Mouse (Mus musculus) ES-E14 (cell line): ENCODE measurements around the gene Vps41. TPM values are rescaled to one million over a fixed set of nuclear protein-coding genes. Genes with fewer than 3 reads are reported as not detected.

Experiments used
- DNase-seq: peaks from one replicate; pipeline ENCODE4 v3.0.0-alpha.2; 2013; ENCODE audit warnings: low read depth, low spot score
- H3K27ac ChIP-seq: 2 replicates; pipeline ENCODE4 v1.5.1; 2012; ENCODE audit warnings: low read depth, mild to moderate bottlenecking, low read length, moderate library complexity, mixed read lengths; ENCODE audit not compliant: poor library complexity, insufficient read depth, severe bottlenecking
- H3K36me3 ChIP-seq: 2 replicates; pipeline ENCODE4 v1.6.1; 2012; ENCODE audit warnings: mild to moderate bottlenecking, low read length, moderate library complexity, mixed read lengths; ENCODE audit not compliant: control insufficient read depth, poor library complexity, insufficient read depth, severe bottlenecking
- H3K4me1 ChIP-seq, 2 experiments: fragments of 150-350 bp in 1 of 2; sonication (generic) in 1 of 2; 2 replicates each; pipeline ENCODE4 v1.6.1; 2012; ENCODE audit warnings: low read length in 2 of 2, mild to moderate bottlenecking in 1 of 2, mixed read lengths in 1 of 2; ENCODE audit not compliant: control insufficient read depth in 2 of 2, insufficient read depth in 2 of 2, poor library complexity in 1 of 2
- H3K4me3 ChIP-seq, 2 experiments: fragments of 150-350 bp in 1 of 2; sonication (generic) in 1 of 2; 2 replicates each; pipeline ENCODE4 v1.5.1; 2012; ENCODE audit warnings: low read length in 2 of 2, low read depth in 1 of 2, mild to moderate bottlenecking in 1 of 2, mixed read lengths in 1 of 2; ENCODE audit not compliant: insufficient read depth in 1 of 2, poor library complexity in 1 of 2, severe bottlenecking in 1 of 2
- H3K9ac ChIP-seq: 2 replicates; pipeline ENCODE4 v1.6.1; 2012; ENCODE audit warnings: low read depth, mild to moderate bottlenecking, low read length, mixed read lengths; ENCODE audit not compliant: poor library complexity, insufficient read depth, severe bottlenecking
- H3K9me3 ChIP-seq: fragments of 150-350 bp; sonication (generic); 2 replicates; pipeline ENCODE4 v1.6.1; 2012; ENCODE audit warnings: low read depth, mild to moderate bottlenecking, low read length; ENCODE audit not compliant: control insufficient read depth, insufficient read depth
- CHD2 ChIP-seq: IDR thresholded peaks from 2 replicates; pipeline ENCODE4 v1.6.1; 2014; ENCODE audit warnings: mild to moderate bottlenecking, low read depth, low read length, inconsistent platforms
- HCFC1 ChIP-seq: IDR thresholded peaks from 2 replicates; pipeline ENCODE4 v1.6.1; 2012; ENCODE audit warnings: low read length, inconsistent platforms, borderline replicate concordance; ENCODE audit not compliant: insufficient read depth
- MAFK ChIP-seq: IDR thresholded peaks from 2 replicates; pipeline ENCODE4 v1.6.1; 2014; ENCODE audit warnings: mild to moderate bottlenecking, low read depth, low read length, inconsistent platforms; ENCODE audit not compliant: insufficient read depth
- ZC3H11A ChIP-seq: IDR thresholded peaks from 2 replicates; pipeline ENCODE4 v1.6.1; 2012; ENCODE audit warnings: low read depth, mild to moderate bottlenecking, inconsistent platforms, low read length, borderline replicate concordance
- ZNF384 ChIP-seq: IDR thresholded peaks from 2 replicates; pipeline ENCODE4 v1.6.1; 2012; ENCODE audit warnings: low read depth, low read length, inconsistent platforms
- in situ Hi-C, 2 experiments: fragments of 600-800 bp; cut with MboI; formaldehyde crosslinking; loops; one replicate each; pipeline ENCODE4 v1.15.1; 2025; ENCODE audit warnings: low sequenced_read_pairs in 2 of 2, inconsistent platforms in 1 of 2; ENCODE audit not compliant: unreplicated experiment in 2 of 2
- total RNA-seq: library from RNA; depleted of rRNA; stranded (reverse); fragments of 300-350 nt; gene quantifications from 2 replicates; pipeline ENCODE4 v1.2.3, GENCODE M21; 2012

Gene Vps41
- total RNA-seq, 1 experiment: 52.4 TPM

DNA sequence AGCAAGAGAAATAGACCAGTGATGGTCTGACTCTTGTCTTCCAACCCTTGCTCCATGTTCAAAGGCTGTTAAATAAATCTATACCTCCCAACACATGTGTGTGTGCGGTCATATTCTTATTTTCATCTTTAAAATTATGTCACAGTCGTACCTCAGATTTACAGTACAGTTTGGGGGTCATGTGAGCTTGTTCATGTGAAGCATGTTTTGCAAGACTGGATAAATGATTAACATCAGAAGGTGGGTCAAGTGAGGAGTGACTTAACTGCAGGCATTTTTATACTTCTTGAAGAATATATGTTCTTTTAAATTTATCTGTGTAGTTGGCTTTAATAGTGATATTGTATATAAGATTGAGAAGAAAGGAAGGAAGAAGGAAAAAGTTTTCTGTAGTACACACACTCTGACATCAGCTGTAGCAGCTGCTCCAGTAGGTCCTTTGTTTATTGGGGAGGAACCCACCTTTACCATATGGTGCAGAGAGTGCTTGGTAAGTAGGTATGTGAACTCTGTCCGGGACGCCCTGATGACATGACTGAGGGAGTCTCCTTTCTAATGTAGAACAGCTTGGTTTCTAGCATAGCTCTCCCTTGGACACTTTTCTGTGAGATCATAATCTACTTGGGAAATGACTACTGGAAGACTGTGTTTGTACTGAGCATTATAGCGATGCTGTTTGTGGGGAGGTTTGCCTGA is 42.4 kb downstream of the Vps41 start:
- H3K27ac ChIP-seq: no peak overlapping the region
- no peaks in the 10 kb centered on the region for H3K36me3 ChIP-seq
- H3K4me1 ChIP-seq: no peaks in the 10 kb centered on the region
- H3K9ac ChIP-seq: no peak overlapping the region
- DNase-seq: no peak
- in situ Hi-C loops: no loop called here
- TF ChIP-seq ZNF384 (no peak), ZC3H11A (no peak), HCFC1 (no peak), CHD2 (no peak), MAFK (no peak)
- no peak overlapping the region for H3K4me3 ChIP-seq
- H3K9me3 ChIP-seq: no peaks in the 10 kb centered on the region

DNA sequence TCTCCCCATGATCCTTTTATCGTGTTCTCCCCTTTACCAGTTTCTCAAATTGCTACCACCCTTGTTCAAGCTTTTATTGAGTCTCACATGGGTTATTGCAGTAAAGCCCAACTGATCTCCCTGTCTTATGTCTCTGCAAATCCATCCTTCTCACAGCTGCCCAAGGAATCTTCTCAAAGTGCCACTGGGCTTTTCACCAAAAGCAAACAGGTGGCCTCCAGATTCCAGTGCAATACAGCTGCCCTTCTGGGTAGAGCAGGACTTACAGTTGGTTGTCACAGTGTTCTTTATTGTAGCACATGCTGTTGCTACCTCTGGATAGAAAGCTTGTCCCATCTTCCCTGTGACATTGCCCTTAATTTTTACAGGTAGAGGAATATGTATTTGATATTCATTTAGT is 44.4 kb downstream of the Vps41 start:
- Histone ChIP-seq H3K9ac (no peak overlapping the region), H3K9me3 (no peaks in the 10 kb centered on the region), H3K4me3 (no peak overlapping the region), H3K27ac (no peak overlapping the region), H3K4me1 (no peaks in the 10 kb centered on the region), H3K36me3 (no peaks in the 10 kb centered on the region)
- no peak for DNase-seq
- in situ Hi-C loops: no loop called here
- no peak for TF ChIP-seq HCFC1
- TF ChIP-seq ZNF384: no peak
- TF ChIP-seq MAFK: no peak
- no peak for TF ChIP-seq ZC3H11A
- no peak for TF ChIP-seq CHD2

DNA sequence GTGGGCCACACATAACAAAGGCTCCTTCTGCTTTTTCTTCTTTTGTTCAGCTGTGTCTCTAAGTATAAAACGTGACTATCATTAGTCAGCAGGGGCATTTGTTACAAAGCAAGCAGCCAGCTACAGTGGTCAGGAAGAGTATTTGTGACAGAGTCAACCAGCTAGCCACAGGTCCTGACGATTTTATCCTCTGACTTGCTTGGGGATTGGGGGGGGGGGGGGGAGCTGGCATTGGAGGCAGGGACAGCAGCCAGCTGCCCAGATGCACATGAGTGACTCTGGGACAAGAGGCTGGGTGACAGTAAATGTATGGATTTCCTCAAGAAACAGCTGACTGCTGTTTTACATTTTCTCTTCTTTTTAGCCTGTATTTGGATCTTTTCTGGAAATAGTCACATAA is 50.8 kb downstream of the Vps41 start:
- no peak for DNase-seq
- H3K4me3 ChIP-seq: no peak overlapping the region
- no peaks in the 10 kb centered on the region for H3K9me3 ChIP-seq
- H3K27ac ChIP-seq: no peak overlapping the region
- TF ChIP-seq ZC3H11A (no peak), ZNF384 (no peak), MAFK (no peak), CHD2 (no peak), HCFC1 (no peak)
- peaks cover 0 to 2% of the 10 kb centered on the region in 2 experiments; a peak in 1 of 4 replicates for H3K4me1 ChIP-seq
- no peaks in the 10 kb centered on the region; the same call in 1 of the 2 replicates for H3K36me3 ChIP-seq
- in situ Hi-C loops: no loop called here
- no peak overlapping the region for H3K9ac ChIP-seq

DNA sequence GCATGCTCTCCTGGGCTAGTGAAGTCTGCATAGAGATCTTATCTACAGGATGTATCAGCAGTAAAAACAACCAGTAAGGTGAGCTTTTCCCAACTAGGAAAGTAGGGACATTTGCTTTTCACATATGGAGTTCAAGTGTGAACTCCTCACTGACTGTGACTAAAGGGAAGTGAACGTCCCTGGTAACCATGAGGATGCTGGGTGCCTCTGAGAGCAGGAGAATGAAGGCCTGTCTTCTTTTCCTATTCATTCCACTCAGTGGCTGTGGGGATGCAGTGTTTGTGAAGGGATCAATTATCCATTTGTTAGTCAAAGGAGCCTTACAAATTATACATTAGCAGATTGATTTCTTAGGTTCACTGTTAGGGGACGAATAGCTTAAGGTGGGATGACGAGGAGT is 51.4 kb downstream of the Vps41 start:
- H3K4me1 ChIP-seq: peaks cover 0 to 2% of the 10 kb centered on the region in 2 experiments; a peak in 1 of 4 replicates
- no peak for DNase-seq
- no peak for TF ChIP-seq ZNF384
- no peak for TF ChIP-seq CHD2
- no peak for TF ChIP-seq ZC3H11A
- TF ChIP-seq HCFC1: no peak
- no peak for TF ChIP-seq MAFK
- no peaks in the 10 kb centered on the region; the same call in 1 of the 2 replicates for H3K36me3 ChIP-seq
- H3K4me3 ChIP-seq: no peak overlapping the region
- in situ Hi-C loops: no loop called here
- H3K9ac ChIP-seq: no peak overlapping the region
- H3K9me3 ChIP-seq: no peaks in the 10 kb centered on the region
- no peak overlapping the region for H3K27ac ChIP-seq
